ENCODE assay signal across 17 mouse cellular contexts in the genomic region with DNA sequence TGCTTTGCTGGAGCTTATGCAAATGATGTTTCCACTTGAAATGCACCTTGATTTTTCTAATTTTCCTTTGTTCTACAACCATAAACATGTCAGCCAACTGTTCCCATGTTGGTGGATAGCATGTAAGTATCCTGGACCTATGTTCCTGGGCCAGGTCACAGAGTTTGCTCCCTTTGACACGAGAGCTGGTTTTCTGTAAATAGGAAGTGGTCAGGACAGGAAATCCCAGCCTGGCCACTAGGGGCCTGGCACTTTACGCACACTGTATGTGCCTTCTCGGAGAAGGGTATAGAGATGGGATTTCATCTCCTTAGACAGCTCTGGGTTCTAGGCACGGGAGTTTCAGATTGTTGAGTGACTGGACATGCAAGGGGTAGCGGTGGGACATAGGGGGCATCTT.
A peak's percentile ranks its signal among the peaks of the same experiment; 100 is the strongest.
DNase-seq lines count a peak whose midpoint lies in the region; ATAC-seq and TF ChIP-seq lines count a peak whose summit lies in the region.
"Had no signal": no experiment of that assay in that cellular context is flagged by ENCODE, and none has a peak within 500 bp of the region (broad histone marks: within the 10 kb centered on the region; RNA-seq: fewer than 3 reads in every experiment).

No protein-coding gene starts in this region.

- 68% methylated on average over 5 of the region's 5 CpGs for WGBS in heart, postnatal 0 days
- WGBS in lung, postnatal 0 days = 65% methylated on average over 5 of the region's 5 CpGs
- 73% methylated on average over 5 of the region's 5 CpGs for WGBS in stomach, postnatal 0 days

- DNase-seq in heart, postnatal 0 days (ENCODE audit: low spot score) = no peak
- no peak for DNase-seq in heart, postnatal 14 days
- no peak for DNase-seq in lung, postnatal 0 days (ENCODE audit: low spot score)
- no peak for DNase-seq in lung, postnatal 10 days
- no peak for DNase-seq in stomach, postnatal 0 days (ENCODE audit: low spot score)
- DNase-seq in cerebellum, postnatal 10 days = no peak
- DNase-seq in heart, adult 11 months = no peak
- DNase-seq: cerebellum, adult 11 months; kidney, adult 8-10 months; thymus, adult 2 months had no signal

- no peak overlapping the region for H3K27ac ChIP-seq in heart, postnatal 0 days (ENCODE audit: low read depth)
- no peak overlapping the region for H3K27ac ChIP-seq in lung, postnatal 0 days (ENCODE audit: low read length)
- H3K27ac ChIP-seq in stomach, postnatal 0 days (replicated peaks) = no peak overlapping the region
- H3K27ac ChIP-seq: embryonic facial prominence, embryonic 13.5 days; hindbrain, embryonic 15.5 days; limb, embryonic 13.5 days; lung, embryonic 15.5 days had no signal

- H3K4me1 ChIP-seq in heart, postnatal 0 days (ENCODE audit: control insufficient read depth, insufficient read depth) = no peaks in the 10 kb centered on the region
- no peaks in the 10 kb centered on the region for H3K4me1 ChIP-seq in lung, postnatal 0 days (ENCODE audit: insufficient read depth, low read depth, low read length)
- no peaks in the 10 kb centered on the region for H3K4me1 ChIP-seq in stomach, postnatal 0 days (replicated peaks; ENCODE audit: control insufficient read depth, insufficient read depth)
- H3K4me1 ChIP-seq: lung, embryonic 15.5 days had no signal

- TF ChIP-seq EP300 in heart, postnatal 0 days (IDR thresholded peaks at IDR 0.05; ENCODE audit: low read depth) = no peak
- no peak for TF ChIP-seq EP300 in lung, postnatal 0 days (IDR thresholded peaks at IDR 0.05)
- no peak for TF ChIP-seq EP300 in stomach, postnatal 0 days (optimal IDR thresholded peaks at IDR 0.05)

- H3K36me3 ChIP-seq in heart, postnatal 0 days (replicated peaks; ENCODE audit: control insufficient read depth, insufficient read depth, low read length) = no peaks in the 10 kb centered on the region
- H3K36me3 ChIP-seq in lung, postnatal 0 days (ENCODE audit: insufficient read depth, low read length) = no peaks in the 10 kb centered on the region
- H3K36me3 ChIP-seq in stomach, postnatal 0 days (ENCODE audit: control insufficient read depth, insufficient read depth, low read length) = no peaks in the 10 kb centered on the region
- H3K36me3 ChIP-seq: embryonic facial prominence, embryonic 13.5 days; hindbrain, embryonic 15.5 days; limb, embryonic 13.5 days; lung, embryonic 15.5 days had no signal

- intact Hi-C loops in heart, postnatal 14 days (cut with DNase I) = no loop called here

- H3K27me3 ChIP-seq in heart, postnatal 0 days (ENCODE audit: control insufficient read depth, insufficient read depth, low read length) = no peaks in the 10 kb centered on the region
- no peaks in the 10 kb centered on the region for H3K27me3 ChIP-seq in lung, postnatal 0 days (replicated peaks; ENCODE audit: insufficient read depth, low read length)
- H3K27me3 ChIP-seq in stomach, postnatal 0 days (ENCODE audit: control insufficient read depth, insufficient read depth, low read length) = no peaks in the 10 kb centered on the region
- H3K27me3 ChIP-seq: lung, embryonic 15.5 days had no signal

- H3K4me2 ChIP-seq in heart, postnatal 0 days (ENCODE audit: low read depth, low read length) = no peak overlapping the region
- H3K4me2 ChIP-seq in lung, postnatal 0 days (replicated peaks; ENCODE audit: low read depth, low read length) = no peak overlapping the region
- no peak overlapping the region for H3K4me2 ChIP-seq in stomach, postnatal 0 days (replicated peaks; ENCODE audit: low read depth)
- H3K4me2 ChIP-seq: embryonic facial prominence, embryonic 13.5 days; hindbrain, embryonic 15.5 days; limb, embryonic 13.5 days; lung, embryonic 15.5 days; midbrain, embryonic 11.5 days had no signal

- no peaks in the 10 kb centered on the region for H3K9me3 ChIP-seq in heart, postnatal 0 days (replicated peaks; ENCODE audit: control insufficient read depth, low read length)
- H3K9me3 ChIP-seq in lung, postnatal 0 days (ENCODE audit: low read length) = no peaks in the 10 kb centered on the region
- H3K9me3 ChIP-seq in stomach, postnatal 0 days (ENCODE audit: control insufficient read depth, low read length) = no peaks in the 10 kb centered on the region
- H3K9me3 ChIP-seq: embryonic facial prominence, embryonic 13.5 days; hindbrain, embryonic 15.5 days; limb, embryonic 13.5 days; lung, embryonic 15.5 days had no signal

- no peak for ATAC-seq in heart, postnatal 0 days (ENCODE audit: insufficient read depth, low read depth)
- no peak for ATAC-seq in lung, postnatal 0 days
- ATAC-seq in megakaryocyte, adult 5-6 weeks (ENCODE audit: poor library complexity, severe bottlenecking) = peak; percentile 69
- no peak for ATAC-seq in stomach, postnatal 0 days (ENCODE audit: low FRiP score, low TSS enrichment)

- no peak overlapping the region for H3K4me3 ChIP-seq in heart, postnatal 0 days (ENCODE audit: low read depth, low read length)
- H3K4me3 ChIP-seq in lung, postnatal 0 days (ENCODE audit: low read depth, low read length) = no peak overlapping the region
- no peak overlapping the region for H3K4me3 ChIP-seq in stomach, postnatal 0 days (ENCODE audit: low read depth, low read length)
- H3K4me3 ChIP-seq: embryonic facial prominence, embryonic 13.5 days; hindbrain, embryonic 15.5 days; limb, embryonic 13.5 days; lung, embryonic 15.5 days; myocyte had no signal

- 0 out of 2 replicates have a peak, but pooled peaks have one; percentile 7 for TF ChIP-seq CTCF in heart, postnatal 0 days (IDR thresholded peaks at IDR 0.05; ENCODE audit: low read depth)
- peak; percentile 34 for TF ChIP-seq CTCF in lung, postnatal 0 days (IDR thresholded peaks at IDR 0.05)
- TF ChIP-seq CTCF in stomach, postnatal 0 days (IDR thresholded peaks at IDR 0.05; ENCODE audit: low read depth) = peak; percentile 32

- no peak overlapping the region for H3K9ac ChIP-seq in heart, postnatal 0 days (replicated peaks; ENCODE audit: low read depth, low read length)
- H3K9ac ChIP-seq in lung, postnatal 0 days (replicated peaks; ENCODE audit: low read depth) = no peak overlapping the region
- H3K9ac ChIP-seq in stomach, postnatal 0 days (ENCODE audit: low read length) = no peak overlapping the region
- H3K9ac ChIP-seq: embryonic facial prominence, embryonic 13.5 days; hindbrain, embryonic 15.5 days; limb, embryonic 13.5 days; lung, embryonic 15.5 days had no signal
